15 mouse cellular contexts compared by ENCODE assay signal in the genomic region with DNA sequence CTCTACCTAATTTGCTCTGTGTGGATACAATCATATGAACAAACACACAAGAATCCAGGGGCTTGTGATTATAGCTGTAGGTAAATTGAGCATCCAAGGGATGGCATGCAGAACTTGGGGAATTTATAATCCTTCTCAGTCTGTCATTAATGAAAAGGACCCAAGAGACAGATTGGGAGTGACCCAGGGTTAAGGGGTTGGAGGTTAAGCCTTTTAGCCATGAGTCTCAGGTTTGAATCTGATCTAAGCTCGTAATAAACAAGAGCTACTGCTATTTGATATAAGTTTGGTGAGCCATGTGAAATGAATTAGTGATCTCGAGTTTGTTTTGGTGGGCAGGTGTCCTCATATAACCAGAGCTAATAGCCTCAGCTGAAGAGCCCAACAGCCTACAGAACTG.
"Had no signal": no experiment of that assay in that cellular context is flagged by ENCODE, and none has a peak within 500 bp of the region (broad histone marks: within the 10 kb centered on the region; RNA-seq: fewer than 3 reads in every experiment).

No protein-coding gene starts in this region.

- H3K36me3 ChIP-seq: liver, embryonic 13.5 days; midbrain, embryonic 12.5 days; midbrain, embryonic 15.5 days; neural tube, embryonic 13.5 days had no signal

- ATAC-seq: midbrain, embryonic 15.5 days had no signal

- DNase-seq: kidney, adult 18-20 months; kidney, adult 9 months; kidney, postnatal 14 days; layer of hippocampus, postnatal 36 days; liver, embryonic 13.5 days; lung, adult 2 months; lung, postnatal 14 days; lung, postnatal 4 days; thymus, adult 18-20 months; thymus, postnatal 36 days had no signal

- H3K4me3 ChIP-seq: left cerebral cortex, adult 2 months; liver, embryonic 13.5 days; midbrain, embryonic 12.5 days; midbrain, embryonic 15.5 days; myocyte; neural tube, embryonic 13.5 days had no signal

- H3K9me3 ChIP-seq: liver, embryonic 13.5 days; midbrain, embryonic 12.5 days; midbrain, embryonic 15.5 days; neural tube, embryonic 13.5 days had no signal

- H3K27me3 ChIP-seq: liver, embryonic 13.5 days; midbrain, embryonic 12.5 days; midbrain, embryonic 15.5 days; neural tube, embryonic 13.5 days had no signal

- H3K9ac ChIP-seq: liver, embryonic 13.5 days; midbrain, embryonic 12.5 days; midbrain, embryonic 15.5 days; neural tube, embryonic 13.5 days had no signal

- H3K4me1 ChIP-seq: liver, embryonic 13.5 days; midbrain, embryonic 12.5 days; midbrain, embryonic 15.5 days had no signal

- H3K4me2 ChIP-seq: liver, embryonic 13.5 days; midbrain, embryonic 12.5 days; midbrain, embryonic 15.5 days; neural tube, embryonic 13.5 days had no signal

- H3K27ac ChIP-seq: left cerebral cortex, adult 2 months; liver, embryonic 13.5 days; midbrain, embryonic 12.5 days; midbrain, embryonic 15.5 days; neural tube, embryonic 13.5 days had no signal
